Mouse (Mus musculus) urinary bladder, postnatal 0 days (tissue): ENCODE data around the gene Ift172. TPM values are rescaled to one million over a fixed set of nuclear protein-coding genes. Genes with fewer than 3 reads are reported as not detected.

ENCODE experiments used
- polyA plus RNA-seq: library from polyadenylated mRNA; unstranded; fragments of >200 nt; fragmentation: Nextera tagmentation; extraction: Ambion mirVana; gene quantifications from 2 replicates; pipeline ENCODE4 v1.2.1, GENCODE M21; 2015

The Ift172 gene
- polyA plus RNA-seq: 9.7 and 12.7 TPM in 2 replicates

GRCm38 (mm10) chr5:31290521-31291360 lies at the start of gene Ift172:
Gene Ift172, minus strand, starts transcription at chr5:31291116.

GRCm38 (mm10) chr5:31297047-31297757 lies 6.3 kb upstream of the Ift172 start, which contains the start of gene Gckr:
Gene Gckr, plus strand, starts transcription at chr5:31297443.

DNA sequence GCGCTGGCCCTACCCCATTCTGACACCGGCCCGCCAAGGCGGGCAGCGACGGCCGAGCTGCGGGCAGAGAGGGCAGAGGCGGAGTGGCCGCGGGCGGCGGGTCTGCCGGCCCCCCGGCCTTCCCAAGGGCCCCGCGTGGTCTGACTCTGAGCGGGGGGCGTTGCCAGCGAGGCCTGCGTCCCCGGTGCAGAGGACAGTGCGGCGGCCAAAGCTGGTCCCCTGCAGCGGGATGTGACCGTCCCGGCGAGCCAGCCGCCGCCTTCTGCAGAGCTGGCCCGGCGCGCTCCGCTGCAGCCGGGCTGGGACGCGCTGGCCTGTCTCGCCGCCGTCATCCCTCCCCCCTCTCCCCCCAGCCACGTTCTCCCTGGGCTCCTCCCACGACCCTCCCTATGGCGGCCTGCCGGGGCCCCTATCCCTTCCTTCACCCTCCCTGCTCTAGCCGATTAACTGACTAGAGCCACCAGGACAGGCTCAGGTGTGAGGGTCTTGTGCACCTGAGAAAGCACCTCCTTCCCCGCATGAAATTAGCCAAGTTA lies 4.8 kb upstream of the Ift172 start, which contains the start of gene Fndc4:
TSS of gene Fndc4 (minus strand) at position 475 of the 536 bp plus-strand sequence.

GRCm38 (mm10) chr5:31251541-31252101 lies 39.3 kb downstream of the Ift172 start, which contains the start of gene Krtcap3:
Gene Krtcap3, plus strand, starts transcription at chr5:31251691.

DNA sequence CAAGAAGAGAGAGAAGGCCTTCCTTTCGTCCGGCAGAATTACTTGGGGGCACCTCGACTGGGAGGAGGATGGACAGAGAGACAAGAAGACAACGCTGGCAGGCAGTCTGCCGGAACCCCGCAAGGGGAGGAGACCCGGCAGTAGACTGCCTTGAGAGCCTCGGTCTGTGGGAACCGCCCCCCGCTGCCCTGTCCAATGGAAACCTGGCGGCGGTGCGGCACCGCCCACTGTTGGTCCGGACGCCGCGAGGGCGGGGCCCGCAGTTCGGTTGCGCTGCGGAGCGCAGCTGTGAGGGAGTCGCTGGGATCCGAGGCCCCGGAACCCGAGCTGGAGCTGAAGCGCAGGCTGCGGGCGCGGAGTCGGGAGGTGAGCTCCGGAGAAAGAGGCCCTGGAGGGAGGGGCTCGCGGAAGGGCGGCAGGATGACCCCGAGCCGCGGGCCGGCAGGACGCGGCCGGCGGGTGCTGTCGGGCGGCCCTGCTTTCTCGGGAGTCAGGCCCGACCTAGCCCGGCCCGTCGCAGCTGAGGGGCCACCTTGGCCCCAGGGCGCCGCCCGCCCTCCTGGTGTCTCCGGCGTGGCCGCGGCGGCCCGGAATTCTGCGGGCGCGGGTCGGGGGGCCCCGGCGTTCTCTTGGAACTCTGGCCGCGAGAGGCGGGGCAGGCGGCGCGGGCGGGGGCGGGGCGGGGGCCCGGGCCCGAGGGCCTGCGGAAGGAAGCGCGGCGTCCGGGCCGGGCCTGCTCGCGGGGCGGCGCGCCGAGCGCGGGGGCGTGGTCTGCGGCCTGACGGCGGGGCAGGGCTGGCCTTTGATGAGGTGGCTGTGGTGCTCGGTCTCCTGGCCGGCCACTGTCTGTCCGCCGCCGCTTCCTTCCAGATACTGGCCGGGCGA lies 50.0 kb downstream of the Ift172 start, which contains the start of the genes Nrbp1 and Gm9970:
TSS of gene Nrbp1 (plus strand) at position 228 of the 885 bp plus-strand sequence.
TSS of gene Gm9970 (minus strand) at position 596 of the 885 bp plus-strand sequence.

GRCm38 (mm10) chr5:31220448-31221303 lies 70.2 kb downstream of the Ift172 start, which contains the start of gene Ppm1g:
Gene Ppm1g, minus strand, starts transcription at chr5:31220687.

Other genes with a start within 250 kb of the Ift172 start
- 208 and 234 TPM in 2 replicates for gene Atraid, start 242.8 kb downstream of the Ift172 start, polyA plus RNA-seq
- 7.6 and 8.1 TPM in 2 replicates for gene Slc5a6, start 242.2 kb downstream of the Ift172 start, polyA plus RNA-seq
- 7.7 and 8.9 TPM in 2 replicates for gene Cad, start 236.3 kb downstream of the Ift172 start, polyA plus RNA-seq
- gene Dnajc5g, start 184.8 kb downstream of the Ift172 start, polyA plus RNA-seq: not detected in 2 replicates
- gene Slc30a3, start 182.9 kb downstream of the Ift172 start, polyA plus RNA-seq: not detected in 2 replicates
- gene Trim54, start 174.4 kb downstream of the Ift172 start, polyA plus RNA-seq: not detected in 2 replicates
- not detected in 2 replicates for gene Ucn, start 152.3 kb downstream of the Ift172 start, polyA plus RNA-seq
- gene Mpv17, start 136.9 kb downstream of the Ift172 start, polyA plus RNA-seq: 60.7 and 61.3 TPM in 2 replicates
- 0.29 and 1.5 TPM in 2 replicates for gene Gm29609, start 111.2 kb downstream of the Ift172 start, polyA plus RNA-seq
- 21.8 and 27.1 TPM in 2 replicates for gene Gtf3c2, start 111.0 kb downstream of the Ift172 start, polyA plus RNA-seq
- gene Snx17, start 97.9 kb downstream of the Ift172 start, polyA plus RNA-seq: 106 and 108 TPM in 2 replicates
- 31.4 and 37.4 TPM in 2 replicates for gene Eif2b4, start 97.7 kb downstream of the Ift172 start, polyA plus RNA-seq
- 4.0 and 4.5 TPM in 2 replicates for gene Zfp513, start 88.8 kb downstream of the Ift172 start, polyA plus RNA-seq
- 59.8 and 62.1 TPM in 2 replicates for gene Ppm1g, start 70.4 kb downstream of the Ift172 start, polyA plus RNA-seq
- gene Nrbp1, start 50.3 kb downstream of the Ift172 start, polyA plus RNA-seq: 103 and 107 TPM in 2 replicates
- 1.0 and 1.3 TPM in 2 replicates for gene Gm9970, start 49.9 kb downstream of the Ift172 start, polyA plus RNA-seq
- 30.7 and 32.7 TPM in 2 replicates for gene Krtcap3, start 39.4 kb downstream of the Ift172 start, polyA plus RNA-seq
- gene Fndc4, start 5.0 kb upstream of the Ift172 start, polyA plus RNA-seq: 12.9 and 13.2 TPM in 2 replicates
- gene Gckr, start 6.3 kb upstream of the Ift172 start, polyA plus RNA-seq: 0.11 TPM in 1 of 2 replicates, not detected in the other
- gene Zfp512, start 161.3 kb upstream of the Ift172 start, polyA plus RNA-seq: 16.1 and 17.2 TPM in 2 replicates
- gene 4930548H24Rik, start 194.6 kb upstream of the Ift172 start, polyA plus RNA-seq: not detected in 2 replicates
- 25.9 and 26.0 TPM in 2 replicates for gene Gpn1, start 203.6 kb upstream of the Ift172 start, polyA plus RNA-seq
- 17.3 and 20.0 TPM in 2 replicates for gene Slc4a1ap, start 235.9 kb upstream of the Ift172 start, polyA plus RNA-seq
- gene Supt7l, start 236.7 kb upstream of the Ift172 start, polyA plus RNA-seq: 13.3 and 13.4 TPM in 2 replicates